Mouse (Mus musculus) Patski (cell line): ENCODE measurements around the gene Tead4. TPM values are rescaled to one million over a fixed set of nuclear protein-coding genes. Genes with fewer than 3 reads are reported as not detected.
A peak's percentile ranks its signal among the peaks of the same experiment; 100 is the strongest.

Experiments used
- ATAC-seq: fragments of 100-300 bp; one replicate; pipeline ENCODE4 v1.8.0; 2021
- CTCF ChIA-PET: fragments of 350-600 bp; sonication (Branson Sonifier 250); formaldehyde crosslinking; loops from one replicate; lab custom pipeline; 2022; ENCODE audit warnings: inconsistent platforms; lab: Charles Lee
- POLR2A ChIA-PET: fragments of 350-600 bp; sonication (Branson Sonifier 250); formaldehyde crosslinking; loops from one replicate; lab custom pipeline; 2022; ENCODE audit warnings: antibody characterized with exemption, inconsistent platforms; lab: Charles Lee
- DNase-seq: peaks from one replicate; pipeline ENCODE4 v3.0.0-alpha.2; 2011; ENCODE audit warnings: low read depth, low spot score
- H3K27me3 ChIP-seq: fragments of 371-371 bp; one replicate; pipeline ENCODE4 v1.5.1; 2021
- CTCF ChIP-seq: fragments of 100-300 bp; IDR thresholded peaks from one replicate; pipeline ENCODE4 v1.5.1; 2021
- in situ Hi-C: fragments of 300-500 bp; cut with MboI; formaldehyde crosslinking; loops from 3 replicates; pipeline ENCODE4 v1.11.1; 2018; ENCODE audit warnings: low pct_unique_long_range_greater_than_20kb, mixed read lengths
- polyA plus RNA-seq: library from polyadenylated mRNA; unstranded; gene quantifications from one replicate; pipeline ENCODE4 v1.2.3, GENCODE M21; 2021

Tead4 gene
- polyA plus RNA-seq, 1 experiment from 2014 or later, result 6.1 TPM

- DNase-seq (no peak), ATAC-seq (no peak)
- POLR2A ChIA-PET, result no interaction called here
- in situ Hi-C loops, result loop anchor here (25.0 kb wide), 1 partner anchor 940 kb away; no protein-coding TSS in a partner anchor
- CTCF ChIA-PET, result interaction anchor here (1.1 kb wide), 1 partner anchor 9 kb away, joined by 5 read pairs; no protein-coding TSS in a partner anchor
- no peak for TF ChIP-seq CTCF
- no peaks in the 10 kb centered on the region for H3K27me3 ChIP-seq
Observed at GRCm38 (mm10) chr6:128277132-128278085, 23.2 kb downstream of the Tead4 start.

GRCm38 (mm10) chr6:128276349-128276748 is 24.3 kb downstream of the Tead4 start:
- DNase-seq, result no peak
- no peaks in the 10 kb centered on the region for H3K27me3 ChIP-seq
- ATAC-seq, result no peak
- POLR2A ChIA-PET, result no interaction called here
- TF ChIP-seq CTCF, result no peak
- CTCF ChIA-PET, result no interaction called here
- in situ Hi-C loops, result loop anchor here (25.0 kb wide), 1 partner anchor 939 kb away; no protein-coding TSS in a partner anchor

GRCm38 (mm10) chr6:128275506-128276064 is 25.0 kb downstream of the Tead4 start:
- in situ Hi-C loops, result loop anchor here (25.0 kb wide), 1 partner anchor 938 kb away; no protein-coding TSS in a partner anchor
- TF ChIP-seq CTCF, result no peak
- no peak for ATAC-seq
- no peak for DNase-seq
- H3K27me3 ChIP-seq, result no peaks in the 10 kb centered on the region
- POLR2A ChIA-PET, result no interaction called here
- CTCF ChIA-PET, result interaction anchor here (0.9 kb wide), 1 partner anchor 11 kb away, joined by 3 read pairs; no protein-coding TSS in a partner anchor

- POLR2A ChIA-PET, result interaction anchor here (0.6 kb wide), 1 partner anchor 208 kb away, joined by 5 read pairs; no protein-coding TSS in a partner anchor
- CTCF ChIA-PET, result no interaction called here
- DNase-seq (no peak), ATAC-seq (no peak)
- no peak for TF ChIP-seq CTCF
- in situ Hi-C loops, result no loop called here
- no peaks in the 10 kb centered on the region for H3K27me3 ChIP-seq
Observed at GRCm38 (mm10) chr6:128273507-128273906, 27.1 kb downstream of the Tead4 start.

- ChIA-PET POLR2A (no interaction called here), CTCF (interaction anchor here (1.8 kb wide), 1 partner anchor 13 kb away, joined by 5 read pairs; no protein-coding TSS in a partner anchor)
- H3K27me3 ChIP-seq, result no peaks in the 10 kb centered on the region
- ATAC-seq (no peak), DNase-seq (no peak)
- TF ChIP-seq CTCF, result no peak
- in situ Hi-C loops, result no loop called here
Observed at GRCm38 (mm10) chr6:128272754-128273153, 27.9 kb downstream of the Tead4 start.

- POLR2A ChIA-PET, result interaction anchor here (0.6 to 1.6 kb wide), 3 partner anchors 10 to 27 kb away, joined by 3 to 7 read pairs (median 3); no protein-coding TSS in a partner anchor
- CTCF ChIA-PET, result interaction anchor here (1.1 to 2.2 kb wide), 4 partner anchors 10 to 95 kb away, joined by 3 to 6 read pairs (median 4); no protein-coding TSS in a partner anchor
- no peak for TF ChIP-seq CTCF
- in situ Hi-C loops, result no loop called here
- DNase-seq (no peak), ATAC-seq (no peak)
- H3K27me3 ChIP-seq, result no peaks in the 10 kb centered on the region
Observed at GRCm38 (mm10) chr6:128269850-128270249, 30.8 kb downstream of the Tead4 start.

GRCm38 (mm10) chr6:128264870-128265526 is 35.6 kb downstream of the Tead4 start:
- ATAC-seq (peak; percentile 48), DNase-seq (no peak)
- POLR2A ChIA-PET, result no interaction called here
- no peak for TF ChIP-seq CTCF
- in situ Hi-C loops, result no loop called here
- CTCF ChIA-PET, result interaction anchor here (1.2 to 1.5 kb wide), 5 partner anchors 10 to 295 kb away, joined by 3 to 4 read pairs (median 3); no protein-coding TSS in a partner anchor
- no peaks in the 10 kb centered on the region for H3K27me3 ChIP-seq

GRCm38 (mm10) chr6:128261486-128261885 is 39.1 kb downstream of the Tead4 start:
- POLR2A ChIA-PET, result no interaction called here
- TF ChIP-seq CTCF, result no peak
- no peak for DNase-seq
- ATAC-seq, result no peak
- H3K27me3 ChIP-seq, result no peaks in the 10 kb centered on the region
- CTCF ChIA-PET, result no interaction called here
- in situ Hi-C loops, result no loop called here

GRCm38 (mm10) chr6:128259252-128259651 is 41.4 kb downstream of the Tead4 start:
- DNase-seq (no peak), ATAC-seq (no peak)
- CTCF ChIA-PET, result interaction anchor here (0.6 to 1.4 kb wide), 4 partner anchors 10 to 28 kb away, joined by 3 to 6 read pairs (median 4); no protein-coding TSS in a partner anchor
- in situ Hi-C loops, result no loop called here
- no peaks in the 10 kb centered on the region for H3K27me3 ChIP-seq
- no peak for TF ChIP-seq CTCF
- POLR2A ChIA-PET, result interaction anchor here (0.6 kb wide), 1 partner anchor 10 kb away, joined by 7 read pairs; no protein-coding TSS in a partner anchor

- no peak for DNase-seq
- no peak for ATAC-seq
- ChIA-PET CTCF (interaction anchor here (1.5 kb wide), 1 partner anchor 46 kb away, joined by 3 read pairs; no protein-coding TSS in a partner anchor), POLR2A (no interaction called here)
- in situ Hi-C loops, result no loop called here
- TF ChIP-seq CTCF, result no peak
- no peaks in the 10 kb centered on the region for H3K27me3 ChIP-seq
Observed at GRCm38 (mm10) chr6:128255941-128256340, 44.7 kb downstream of the Tead4 start.
